Mouse (Mus musculus) skeletal muscle tissue, postnatal 0 days (tissue): ENCODE data around the gene Pias1. TPM values are rescaled to one million over a fixed set of nuclear protein-coding genes. Genes with fewer than 3 reads are reported as not detected.

Source experiments
- polyA plus RNA-seq: library from polyadenylated mRNA; unstranded; fragments of >200 nt; fragmentation: Nextera tagmentation; extraction: Ambion mirVana; gene quantifications from 2 replicates; pipeline ENCODE4 v1.2.1, GENCODE M21; 2015

The Pias1 gene
- 21.9 and 24.1 TPM in 2 replicates for polyA plus RNA-seq

GRCm38 (mm10) chr9:62987824-62988223 is at the start of gene Pias1:
Gene Pias1 (minus strand): TSS chr9:62987924.

DNA sequence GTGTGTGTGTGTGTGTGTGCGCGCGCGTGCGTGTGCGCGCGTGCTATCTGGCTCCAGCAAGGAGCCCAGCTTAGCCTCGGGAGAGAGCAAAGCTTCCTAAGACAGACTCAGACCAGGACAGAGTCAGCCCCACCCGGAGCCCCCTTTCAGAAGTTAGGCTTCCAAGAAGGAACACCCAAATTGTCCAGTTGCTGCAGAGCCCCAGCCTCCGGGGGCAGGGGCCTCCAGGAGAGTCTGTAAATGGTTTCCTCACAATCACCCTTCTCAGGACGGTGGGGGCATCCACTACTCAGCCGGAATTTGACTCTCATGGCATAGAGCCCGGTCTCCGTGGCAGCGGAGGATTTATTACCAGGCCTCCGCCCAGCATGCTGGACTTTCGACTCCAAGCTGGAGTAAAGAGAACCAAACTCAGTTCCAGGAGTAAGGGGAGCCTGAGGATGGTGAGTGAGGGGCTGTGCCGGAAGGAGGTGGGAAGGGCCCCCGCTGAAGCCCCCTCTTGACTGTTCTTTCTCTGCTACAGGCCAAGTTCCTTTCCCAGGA is 129.9 kb downstream of the Pias1 start, which contains the start of gene Calml4:
Calml4 (plus strand) TSS at position 362 of the 543 bp plus-strand sequence.

DNA sequence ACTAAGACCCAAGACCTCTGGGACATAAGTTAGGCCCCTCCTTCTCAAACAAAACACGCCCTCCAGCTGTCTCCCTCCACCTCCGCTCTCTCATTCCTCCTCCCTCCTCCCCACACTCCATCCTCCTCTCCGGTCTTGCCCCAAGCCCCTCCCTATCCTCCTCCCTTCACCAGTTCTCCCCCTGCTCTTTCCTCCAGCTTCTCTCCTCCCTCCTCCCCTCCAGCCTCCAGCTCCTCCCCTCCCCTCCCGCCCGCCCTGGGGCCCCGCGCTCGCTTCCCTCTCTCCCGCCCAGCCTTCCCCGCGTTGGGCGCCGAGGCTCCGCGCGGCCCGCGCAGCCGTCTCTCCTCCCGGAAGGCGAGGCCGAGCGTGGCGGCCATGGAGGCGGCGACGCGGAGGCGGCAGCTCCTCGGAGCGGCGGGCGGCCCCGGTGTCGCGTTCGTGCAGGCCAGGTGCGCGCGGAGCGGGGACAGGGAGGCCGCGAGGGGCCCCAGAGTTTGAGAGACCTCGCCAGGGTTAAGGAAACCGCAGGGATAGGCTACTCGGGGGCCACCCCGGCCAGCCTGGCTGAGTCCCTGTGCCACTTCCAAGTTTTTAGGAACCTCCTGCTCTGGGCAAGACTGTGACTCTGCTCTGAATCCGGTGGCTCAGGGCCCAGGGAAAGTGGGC is 149.1 kb downstream of the Pias1 start, which contains the start of gene Cln6:
Cln6 (plus strand) TSS at position 280 of the 666 bp plus-strand sequence.

Other genes starting within 250 kb of the Pias1 start
- 5.8 and 6.1 TPM in 2 replicates for gene Fem1b, start 176.0 kb downstream of the Pias1 start, polyA plus RNA-seq
- gene Cln6, start 149.1 kb downstream of the Pias1 start, polyA plus RNA-seq = 13.3 and 17.6 TPM in 2 replicates
- gene Calml4, start 129.8 kb downstream of the Pias1 start, polyA plus RNA-seq = 20.5 and 26.8 TPM in 2 replicates
- gene Skor1, start 161.0 kb upstream of the Pias1 start, polyA plus RNA-seq = not detected in 2 replicates